Comparison of ENCODE assay signal across 13 mouse cellular contexts in genomic region chr10:76260358-76261059, GRCm38 (mm10). TPM values are rescaled to one million over a fixed set of nuclear protein-coding genes. Genes with fewer than 3 reads are reported as not detected.
DNase-seq lines count a peak whose midpoint lies in the region; ATAC-seq lines count a peak whose summit lies in the region.
"Had no signal": no experiment of that assay in that cellular context is flagged by ENCODE, and none has a peak within 500 bp of the region (broad histone marks: within the 10 kb centered on the region; RNA-seq: fewer than 3 reads in every experiment).

No protein-coding gene starts in this region.

- H3K27ac ChIP-seq in heart, embryonic 11.5 days (ENCODE audit: low read depth, low read length) = no peak overlapping the region
- H3K27ac ChIP-seq in midbrain, embryonic 10.5 days (replicated peaks) = peak overlapping the region; percentile 30; the same call in 1 of the 2 replicates
- H3K27ac ChIP-seq in midbrain, embryonic 13.5 days = no peak overlapping the region
- H3K27ac ChIP-seq: embryonic facial prominence, embryonic 15.5 days had no signal

- no peak overlapping the region for H3K4me2 ChIP-seq in heart, embryonic 11.5 days
- H3K4me2 ChIP-seq in midbrain, embryonic 13.5 days (replicated peaks) = no peak overlapping the region
- H3K4me2 ChIP-seq: embryonic facial prominence, embryonic 15.5 days had no signal

- H3K27me3 ChIP-seq in heart, embryonic 11.5 days (ENCODE audit: control insufficient read depth, insufficient read depth, low read length) = no peaks in the 10 kb centered on the region
- no peaks in the 10 kb centered on the region for H3K27me3 ChIP-seq in midbrain, embryonic 10.5 days (ENCODE audit: low read depth, poor library complexity, severe bottlenecking)
- H3K27me3 ChIP-seq in midbrain, embryonic 13.5 days = no peaks in the 10 kb centered on the region
- H3K27me3 ChIP-seq: embryonic facial prominence, embryonic 15.5 days had no signal

- peaks cover 8% of the 10 kb centered on the region for H3K4me1 ChIP-seq in heart, embryonic 11.5 days (ENCODE audit: control insufficient read depth, insufficient read depth, low read length)
- H3K4me1 ChIP-seq in midbrain, embryonic 10.5 days = peaks cover 24% of the 10 kb centered on the region
- H3K4me1 ChIP-seq in midbrain, embryonic 13.5 days (replicated peaks) = peaks cover 4% of the 10 kb centered on the region; the same call in 1 of the 2 replicates

- no peak overlapping the region for H3K9ac ChIP-seq in heart, embryonic 11.5 days (ENCODE audit: low read depth, low read length)
- H3K9ac ChIP-seq in midbrain, embryonic 13.5 days (replicated peaks) = no peak overlapping the region
- H3K9ac ChIP-seq: embryonic facial prominence, embryonic 15.5 days had no signal

- peaks cover 4% of the 10 kb centered on the region for H3K36me3 ChIP-seq in heart, embryonic 11.5 days (ENCODE audit: control insufficient read depth, insufficient read depth, low read length)
- H3K36me3 ChIP-seq in midbrain, embryonic 10.5 days = peaks cover 13% of the 10 kb centered on the region
- H3K36me3 ChIP-seq in midbrain, embryonic 13.5 days = peaks cover 23% of the 10 kb centered on the region

- 54% methylated on average over 11 of the region's 11 CpGs for WGBS in heart, embryonic 11.5 days (ENCODE audit: insufficient replicate concordance)
- 59% methylated on average over 11 of the region's 11 CpGs for WGBS in midbrain, embryonic 10.5 days
- 59% methylated on average over 11 of the region's 11 CpGs for WGBS in midbrain, embryonic 13.5 days

- no peaks in the 10 kb centered on the region for H3K9me3 ChIP-seq in heart, embryonic 11.5 days (replicated peaks; ENCODE audit: control insufficient read depth, low read length)
- no peaks in the 10 kb centered on the region for H3K9me3 ChIP-seq in midbrain, embryonic 10.5 days (replicated peaks)
- H3K9me3 ChIP-seq in midbrain, embryonic 13.5 days = no peaks in the 10 kb centered on the region
- H3K9me3 ChIP-seq: embryonic facial prominence, embryonic 15.5 days had no signal

- no peak for ATAC-seq in heart, embryonic 11.5 days (replicated peaks; ENCODE audit: insufficient number of reproducible peaks, low FRiP score, low TSS enrichment)
- ATAC-seq in midbrain, embryonic 13.5 days = no peak; the same call in 1 of the 2 replicates

- peak; percentile 39 for DNase-seq in heart, postnatal 4 days
- DNase-seq in midbrain, embryonic 10.5 days (ENCODE audit: low spot score) = peak; percentile 26
- peak; percentile 53 for DNase-seq in embryo, embryonic 11 days
- DNase-seq in retina, embryonic 14.5 days (ENCODE audit: low spot score) = peak; percentile 61
- no peak for DNase-seq in ovary, postnatal 14 days (ENCODE audit: low spot score)
- DNase-seq in c-Kit-positive CD71-positive TER-119-positive erythroid progenitor cells, embryonic 14.5 days (ENCODE audit: low spot score) = no peak
- DNase-seq: right cerebral cortex, postnatal 4 days; thymus, adult 2 months had no signal

- no peak overlapping the region for H3K4me3 ChIP-seq in heart, embryonic 11.5 days (ENCODE audit: low read depth, low read length)
- H3K4me3 ChIP-seq in midbrain, embryonic 10.5 days = no peak overlapping the region
- no peak overlapping the region for H3K4me3 ChIP-seq in midbrain, embryonic 13.5 days (replicated peaks)
- H3K4me3 ChIP-seq: embryonic facial prominence, embryonic 15.5 days had no signal

RNA-seq across cellular contexts. Expression of gene S100b, which starts 6.9 kb away (rescaled TPM):
- 1 to 10 TPM; 1.2 to 1.9 TPM for total RNA-seq in heart, postnatal 4 days (2021)
- polyA plus RNA-seq in heart, embryonic 11.5 days (2014; fragmentation: Nextera tagmentation; extraction: Ambion mirVana) = 0.39 and 0.44 TPM in 2 replicates
- polyA plus RNA-seq in midbrain, embryonic 10.5 days (2016; fragmentation: Nextera tagmentation; extraction: Ambion mirVana) = not detected in 2 replicates
- 0.18 and 0.31 TPM in 2 replicates for polyA plus RNA-seq in midbrain, embryonic 13.5 days (2015; fragmentation: Nextera tagmentation; extraction: Ambion mirVana)
- total RNA-seq: MEL; monocyte, adult 5-6 weeks had no signal

RNA-seq across cellular contexts. Expression of gene Prmt2, which starts 22.8 kb away (rescaled TPM):
- 10 to 100 TPM; 23.8 to 26.5 TPM for total RNA-seq in heart, postnatal 4 days (2021)
- 62.6 and 66.3 TPM in 2 replicates for polyA plus RNA-seq in heart, embryonic 11.5 days (2014; fragmentation: Nextera tagmentation; extraction: Ambion mirVana)
- 72.6 and 94.9 TPM in 2 replicates for polyA plus RNA-seq in midbrain, embryonic 10.5 days (2016; fragmentation: Nextera tagmentation; extraction: Ambion mirVana)
- 270 and 275 TPM in 2 replicates for polyA plus RNA-seq in midbrain, embryonic 13.5 days (2015; fragmentation: Nextera tagmentation; extraction: Ambion mirVana)

Comparison
In these comparisons a context has a peak if more than half of its experiments do, and no peak if none do; other contexts are left out.
1. DNase-seq: peak in heart, postnatal 4 days (single experiment), midbrain, embryonic 10.5 days (single experiment), embryo, embryonic 11 days (single experiment) and retina, embryonic 14.5 days (single experiment); none in ovary, postnatal 14 days (single experiment) and c-Kit-positive CD71-positive TER-119-positive erythroid progenitor cells, embryonic 14.5 days (single experiment).